In the genomic region with DNA sequence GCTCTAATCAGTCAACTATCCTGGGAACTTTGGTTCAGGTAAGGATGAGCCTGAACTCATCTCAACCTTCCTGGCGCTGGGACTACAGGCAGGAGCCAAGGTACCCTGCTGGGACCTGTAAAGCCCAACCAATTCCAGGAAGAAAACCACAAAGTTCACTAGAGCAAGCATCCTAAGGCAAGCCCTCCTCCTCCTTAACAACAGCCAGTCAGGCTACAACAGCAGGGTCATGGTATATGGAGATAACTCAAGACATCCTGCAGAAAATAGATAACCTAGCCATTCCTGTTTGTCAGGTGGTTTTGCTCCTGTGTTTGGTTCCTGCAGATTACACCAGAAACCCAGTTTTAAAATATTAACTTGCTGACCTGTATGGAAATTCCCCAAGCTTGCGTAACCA, we compare ENCODE assay signal across 25 mouse cellular contexts.
"Had no signal": no experiment of that assay in that cellular context is flagged by ENCODE, and none has a peak within 500 bp of the region (broad histone marks: within the 10 kb centered on the region; RNA-seq: fewer than 3 reads in every experiment).

No protein-coding gene starts in this region.

- DNase-seq: gastrocnemius, adult 2 months; gastrocnemius, postnatal 10 days; gastrocnemius, postnatal 25 days; heart, adult 2 months; heart, postnatal 10 days; heart, postnatal 4 days; kidney, adult 18-20 months; kidney, adult 8-10 months; kidney, postnatal 10 days; kidney, postnatal 25 days; liver; liver, embryonic 13.5 days had no signal

- H3K4me1 ChIP-seq: intestine, embryonic 15.5 days; limb, embryonic 12.5 days; liver, embryonic 13.5 days; liver, embryonic 15.5 days had no signal

- H3K27me3 ChIP-seq: intestine, embryonic 15.5 days; limb, embryonic 12.5 days; liver, embryonic 13.5 days; liver, embryonic 15.5 days had no signal

- H3K36me3 ChIP-seq: heart, embryonic 10.5 days; hindbrain, embryonic 10.5 days; hindbrain, embryonic 12.5 days; intestine, embryonic 15.5 days; limb, embryonic 10.5 days; limb, embryonic 12.5 days; liver, embryonic 13.5 days; liver, embryonic 15.5 days had no signal

- H3K27ac ChIP-seq: gastrocnemius, adult 2 months; heart, adult 2 months; hindbrain, embryonic 12.5 days; hindbrain, embryonic 14.5 days; intestine, embryonic 15.5 days; layer of hippocampus, adult 2 months; left cerebral cortex, adult 2 months; limb, embryonic 12.5 days; liver, embryonic 13.5 days; liver, embryonic 15.5 days had no signal

- H3K9me3 ChIP-seq: heart, embryonic 10.5 days; hindbrain, embryonic 10.5 days; hindbrain, embryonic 12.5 days; intestine, embryonic 15.5 days; limb, embryonic 10.5 days; limb, embryonic 12.5 days; liver, embryonic 13.5 days; liver, embryonic 15.5 days had no signal

- ATAC-seq: hindbrain, embryonic 16.5 days; inflammation-experienced regulatory T-cells, adult 6 months; intestine, embryonic 15.5 days; intestine, postnatal 0 days had no signal

- H3K4me2 ChIP-seq: hindbrain, embryonic 12.5 days; hindbrain, embryonic 14.5 days; intestine, embryonic 15.5 days; limb, embryonic 12.5 days; liver, embryonic 13.5 days; liver, embryonic 15.5 days had no signal

- H3K9ac ChIP-seq: hindbrain, embryonic 12.5 days; hindbrain, embryonic 14.5 days; intestine, embryonic 15.5 days; limb, embryonic 12.5 days; liver, embryonic 13.5 days; liver, embryonic 15.5 days had no signal

- H3K4me3 ChIP-seq: gastrocnemius, adult 2 months; heart, adult 2 months; heart, embryonic 10.5 days; hindbrain, embryonic 10.5 days; hindbrain, embryonic 12.5 days; intestine, embryonic 15.5 days; layer of hippocampus, adult 2 months; left cerebral cortex, adult 2 months; limb, embryonic 10.5 days; limb, embryonic 12.5 days; liver, embryonic 13.5 days; liver, embryonic 15.5 days had no signal
